Mouse (Mus musculus) CD8-positive naive resting alpha-beta T cell, adult 2 months (primary cell): ENCODE data around the gene Plxnd1.

Experiments
- DNase-seq, 2 experiments: peaks; one replicate each; pipeline ENCODE4 v3.0.0; 2022; ENCODE audit warnings: low read depth in 2 of 2, low spot score in 2 of 2

The Plxnd1 gene

DNA sequence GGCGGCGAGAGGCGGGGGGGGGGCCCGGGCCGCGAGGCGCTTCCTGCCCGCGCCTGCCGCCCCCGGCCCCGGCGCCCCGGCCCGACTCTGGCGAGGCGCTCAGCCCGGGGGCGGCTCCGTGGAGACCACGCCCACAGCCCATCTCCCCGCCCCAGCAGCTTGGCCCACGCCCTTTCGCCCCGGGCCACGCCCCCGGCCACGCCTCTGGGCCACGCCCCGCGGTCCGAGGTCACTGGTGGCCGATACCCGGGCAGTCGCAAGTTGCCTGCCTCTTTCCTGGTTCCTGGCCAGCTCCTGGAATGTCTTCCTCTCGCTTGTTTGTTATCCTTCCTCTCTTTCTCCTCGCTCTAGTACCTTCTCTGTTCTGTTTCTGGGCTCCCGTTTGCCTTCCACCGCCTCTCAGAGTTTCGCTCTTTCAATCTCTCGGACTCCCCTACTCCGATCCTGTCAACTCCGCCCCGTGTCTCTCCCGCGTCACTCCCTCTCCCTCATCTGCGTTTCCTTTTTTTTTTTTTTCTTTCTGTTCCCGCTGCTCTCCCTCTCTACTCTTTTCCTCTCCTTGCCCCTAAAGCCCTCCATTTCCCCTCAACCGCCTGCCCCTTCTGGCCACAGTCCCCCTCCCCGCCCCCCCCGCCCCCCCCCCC is at the start of gene Plxnd1:
TSS of gene Plxnd1 (minus strand) at position 129 of the 644 bp plus-strand sequence.
- peak; percentile 75 to 76 for DNase-seq

DNA sequence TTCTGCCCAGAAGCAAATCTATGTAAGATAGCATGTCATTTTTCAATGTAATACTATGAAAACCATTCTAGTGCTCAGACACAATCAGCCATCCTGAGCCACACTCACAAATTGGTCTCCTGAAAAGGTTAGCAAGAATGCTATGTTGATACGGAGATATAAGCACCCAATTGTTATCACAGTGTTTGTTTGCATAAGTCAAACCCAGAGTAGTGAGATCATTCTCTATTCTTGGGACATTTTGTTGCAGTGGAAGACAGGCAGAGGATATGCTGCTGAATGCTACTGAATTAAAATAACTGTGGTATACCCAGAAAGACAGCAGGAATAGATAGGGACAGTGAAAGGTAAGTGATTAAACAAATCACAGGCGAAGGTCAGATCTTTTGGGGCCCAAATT is 49.2 kb upstream of the Plxnd1 start:
- DNase-seq = no peak

DNA sequence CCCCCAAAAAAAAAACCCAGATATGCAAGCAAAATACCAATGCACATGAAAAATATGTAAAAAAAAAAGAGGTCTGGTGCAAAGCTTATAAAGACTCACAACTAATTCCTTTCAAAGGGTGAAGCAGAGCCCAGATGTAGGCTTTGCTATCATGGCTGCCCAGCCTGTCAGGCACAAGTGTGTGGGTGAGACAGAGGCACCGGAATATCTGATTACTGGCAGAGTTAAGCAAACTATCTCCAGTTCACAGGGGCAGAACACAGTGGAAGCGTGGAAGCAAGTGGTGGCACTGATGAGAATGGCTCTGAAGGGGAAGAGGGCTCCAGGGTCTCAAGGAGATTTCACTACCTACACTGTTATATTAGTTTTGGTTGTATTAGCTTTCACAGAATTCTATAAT is 43.4 kb upstream of the Plxnd1 start:
- no peak for DNase-seq

DNA sequence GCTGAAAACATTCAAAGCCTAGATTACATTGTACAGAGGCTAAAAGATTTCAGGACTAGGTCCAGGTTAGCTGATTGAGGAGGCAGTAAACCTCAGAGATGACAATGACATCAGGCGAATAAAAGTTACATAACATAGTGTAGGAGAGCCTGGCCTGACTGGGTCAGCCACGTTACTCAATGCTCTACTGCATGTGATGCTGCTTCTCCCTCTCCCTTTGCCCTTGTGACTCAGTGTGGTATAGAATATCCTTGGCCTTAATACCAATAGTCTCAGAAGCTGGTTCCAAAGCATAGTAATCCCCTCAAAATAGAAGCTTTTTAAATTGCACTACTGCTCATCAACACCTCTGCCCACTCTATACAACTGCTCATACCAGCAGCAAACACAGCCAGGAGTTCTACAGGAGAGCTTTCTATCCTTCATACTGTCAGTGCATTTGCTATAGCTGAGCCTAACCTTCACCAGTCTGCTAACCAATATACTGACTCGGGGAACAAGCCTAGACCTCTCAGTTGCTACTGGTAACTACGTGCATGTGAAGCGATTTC is 42.6 kb upstream of the Plxnd1 start:
- no peak for DNase-seq

DNA sequence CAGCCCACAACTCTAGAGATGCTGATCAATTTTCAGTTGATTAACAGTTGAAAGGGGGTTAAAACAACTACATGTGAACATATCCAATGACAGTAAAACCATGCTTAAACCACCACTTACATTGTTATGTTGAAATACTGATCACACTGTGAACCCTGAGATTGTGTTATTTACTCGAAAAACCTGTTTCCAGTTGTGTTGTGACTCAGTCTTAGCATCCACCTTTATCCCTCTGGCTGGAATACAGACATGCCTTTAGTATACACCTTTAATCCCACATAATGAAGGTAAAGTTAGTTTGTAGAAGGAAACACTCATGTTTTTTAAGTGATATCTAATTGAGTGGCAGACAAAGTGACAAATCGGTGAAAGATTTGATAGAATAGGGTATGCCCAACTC is 41.8 kb upstream of the Plxnd1 start:
- no peak for DNase-seq

DNA sequence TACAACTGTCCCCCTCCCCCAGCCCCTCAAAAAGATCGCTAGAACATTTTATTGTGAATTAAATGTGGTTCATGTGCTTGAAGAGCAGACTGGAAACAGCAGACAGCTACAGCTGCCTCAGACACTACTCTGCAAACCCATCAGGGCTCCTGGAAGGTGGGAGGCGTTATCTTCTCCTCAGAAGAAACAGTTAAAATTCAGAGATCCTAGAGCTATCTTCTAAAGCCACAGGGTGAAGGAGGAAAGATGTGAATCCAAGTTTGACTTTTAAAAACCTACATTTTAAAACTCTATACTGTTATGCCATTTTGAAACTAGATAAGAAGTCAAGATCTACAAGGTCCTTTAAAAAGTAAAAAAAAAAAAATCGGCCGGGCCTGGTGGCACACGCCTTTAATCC is 36.2 kb upstream of the Plxnd1 start:
- no peak for DNase-seq

DNA sequence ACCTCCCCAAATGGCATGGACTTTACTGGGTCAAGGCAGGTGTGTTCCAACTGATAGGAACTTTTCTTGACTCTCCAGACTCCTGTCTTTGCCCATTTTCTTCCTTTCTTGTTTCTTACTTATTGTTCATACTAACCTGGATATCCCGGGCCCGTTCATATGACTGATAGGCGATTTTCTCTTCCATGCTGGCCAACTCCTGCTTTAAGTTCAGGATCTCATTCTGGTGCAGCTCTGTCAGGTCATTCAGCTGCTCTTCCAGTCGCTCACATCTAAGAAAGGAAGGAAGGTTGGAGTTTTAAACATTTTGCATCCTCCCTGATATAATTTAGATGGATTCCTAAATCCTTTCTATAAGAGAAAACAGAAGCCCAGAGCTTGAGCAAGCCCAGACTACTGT is 29.9 kb upstream of the Plxnd1 start:
- no peak for DNase-seq

DNA sequence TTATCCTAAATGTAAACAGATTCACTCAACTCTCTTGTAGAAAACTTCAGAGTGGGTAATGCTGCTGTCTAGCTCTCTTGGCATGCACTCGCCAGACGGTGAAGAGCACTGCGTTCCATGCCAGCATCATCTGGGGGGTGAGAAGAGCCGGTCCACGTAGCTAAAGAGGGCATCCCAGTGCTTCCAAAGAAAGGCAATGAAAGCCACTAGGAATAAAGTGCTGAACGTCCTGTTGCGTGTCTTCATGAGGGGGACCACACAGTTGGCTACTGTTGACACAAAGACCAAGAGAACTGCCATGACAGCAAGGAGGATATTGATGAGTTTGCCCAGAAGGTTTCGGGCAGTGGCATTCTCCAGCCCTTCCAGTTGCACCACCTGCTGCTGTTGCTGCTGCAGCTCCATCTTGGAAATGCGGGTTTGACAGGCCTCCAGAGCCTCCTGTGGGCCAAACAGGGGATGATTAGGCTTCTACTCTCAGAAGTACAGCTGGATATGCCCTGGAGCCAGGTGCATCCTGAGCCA is 27.2 kb upstream of the Plxnd1 start:
- no peak for DNase-seq

DNA sequence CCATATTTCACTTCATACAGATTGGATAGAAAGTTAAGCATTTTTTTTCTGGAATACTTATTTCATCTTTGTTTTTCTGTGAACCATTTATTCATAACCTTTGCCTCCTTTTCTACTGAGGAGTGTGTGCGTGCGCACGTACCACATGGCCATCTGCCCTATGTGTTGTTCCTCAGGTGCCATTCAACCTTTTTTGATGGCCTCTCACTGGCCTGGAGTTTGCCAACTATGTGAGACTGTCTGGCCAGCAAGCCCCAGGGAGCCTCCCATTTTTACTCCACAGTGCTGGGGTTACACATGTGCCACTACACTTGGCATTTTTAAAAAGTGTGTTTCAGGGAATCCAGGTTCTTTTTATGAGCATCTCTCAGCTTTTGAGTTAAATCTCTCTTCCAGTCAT is 21.1 kb upstream of the Plxnd1 start:
- no peak for DNase-seq

DNA sequence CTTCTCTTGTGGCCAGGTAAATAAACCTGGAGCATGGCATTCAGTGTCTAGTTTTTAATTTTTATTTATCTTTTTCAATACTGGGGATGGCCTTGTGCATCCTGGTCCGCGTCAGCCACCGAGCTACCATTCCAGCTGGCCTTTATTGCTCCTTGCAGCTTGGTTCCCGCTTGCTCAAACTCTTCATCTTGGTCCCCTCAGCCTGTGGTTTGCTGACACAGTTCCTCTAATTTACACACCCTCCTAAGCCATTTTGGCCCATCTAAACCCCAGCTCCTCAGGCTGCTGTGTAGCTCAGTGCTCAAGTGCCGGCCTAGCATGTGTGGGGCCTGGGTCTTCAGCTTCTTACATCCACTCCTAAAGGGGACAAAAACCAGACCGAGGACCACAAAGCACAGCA is 19.3 kb upstream of the Plxnd1 start:
- DNase-seq = no peak

DNA sequence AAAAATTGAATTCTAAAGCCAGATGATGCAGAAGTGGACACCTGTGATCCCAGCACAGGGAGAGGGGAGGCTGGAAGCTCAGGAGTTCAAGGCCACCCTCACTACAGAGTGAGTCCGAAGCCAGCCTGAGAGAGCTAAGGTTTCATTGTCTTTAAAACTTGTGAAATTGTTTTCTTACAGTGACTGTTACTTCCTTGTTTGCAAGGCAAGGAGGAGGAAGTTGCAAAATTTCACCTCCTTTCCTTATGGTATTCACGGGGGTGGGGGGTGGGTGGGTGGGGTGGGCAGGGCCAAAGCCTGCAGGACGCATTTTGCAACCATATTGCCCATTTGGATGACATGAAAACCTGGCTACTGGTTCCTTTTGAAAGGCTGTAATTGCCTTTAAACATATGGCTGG is 18.9 kb upstream of the Plxnd1 start:
- no peak for DNase-seq

DNA sequence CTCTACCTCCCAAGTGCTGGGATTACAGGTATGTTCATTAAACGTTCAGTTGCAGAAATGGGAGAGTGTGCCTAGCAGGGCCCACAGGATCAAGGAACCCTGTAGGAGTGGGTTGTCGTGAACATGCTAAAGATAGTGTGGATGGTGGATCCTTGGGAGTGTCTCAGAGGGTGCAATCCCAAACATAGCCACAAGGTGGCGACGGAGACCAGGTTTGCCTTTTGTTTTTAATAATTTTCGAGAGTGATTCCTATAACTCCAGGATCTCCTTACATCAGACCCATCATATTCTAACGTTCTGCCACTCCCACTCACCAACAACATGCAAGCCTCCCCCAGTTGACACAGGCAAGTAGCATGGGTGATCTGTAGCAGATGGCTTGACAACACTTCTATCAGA is 15.7 kb upstream of the Plxnd1 start:
- peak; percentile 65 to 73 for DNase-seq

DNA sequence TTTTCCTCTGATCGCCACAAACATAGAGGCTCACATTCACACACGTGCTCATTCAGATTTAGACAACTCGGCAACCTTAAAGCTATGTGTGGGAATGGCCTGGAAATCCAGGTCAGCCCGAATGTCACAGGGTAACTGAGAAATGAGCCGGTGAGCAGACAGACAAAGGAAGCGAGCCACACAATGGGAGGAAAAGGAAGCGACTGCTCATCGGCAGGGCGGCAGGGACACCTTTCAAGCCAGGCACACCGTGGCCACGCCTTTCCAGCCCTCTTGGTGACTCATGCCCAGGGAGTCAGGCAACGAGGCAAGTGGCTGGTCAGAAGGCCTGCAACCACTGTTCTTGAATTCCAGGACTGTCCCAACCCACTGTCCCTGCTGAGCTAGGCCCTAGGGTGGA is 14.6 kb upstream of the Plxnd1 start:
- DNase-seq = no peak

DNA sequence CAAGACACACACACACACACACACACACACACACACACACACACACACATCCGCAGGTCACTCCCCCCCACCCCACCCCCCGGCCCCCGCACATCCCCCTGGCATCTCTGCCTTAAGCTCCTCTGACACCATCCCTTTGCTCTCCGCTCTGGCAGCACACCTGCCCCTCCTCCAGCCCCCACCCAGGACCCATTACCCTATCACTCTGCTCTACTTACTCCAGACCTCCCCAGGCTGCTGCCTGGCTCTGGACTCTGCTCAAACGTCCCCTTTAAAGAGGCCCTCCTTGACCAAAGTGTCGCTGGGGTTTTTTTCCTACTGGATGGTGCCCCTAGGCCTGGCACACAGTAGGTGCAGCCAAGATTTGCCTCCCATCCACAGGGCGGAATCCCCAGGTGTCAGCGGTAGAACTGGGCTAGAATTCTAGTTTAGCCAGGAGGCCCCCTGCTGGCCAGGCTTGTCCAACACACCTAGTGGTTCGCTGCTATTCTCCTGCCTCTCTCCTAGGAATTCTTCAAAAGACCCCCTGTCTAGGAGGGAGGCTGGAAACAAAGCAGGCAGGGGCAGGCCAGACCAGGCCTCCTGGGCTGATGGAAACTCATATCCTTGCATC is 12.9 kb upstream of the Plxnd1 start:
- DNase-seq = peak; percentile 27 to 50

DNA sequence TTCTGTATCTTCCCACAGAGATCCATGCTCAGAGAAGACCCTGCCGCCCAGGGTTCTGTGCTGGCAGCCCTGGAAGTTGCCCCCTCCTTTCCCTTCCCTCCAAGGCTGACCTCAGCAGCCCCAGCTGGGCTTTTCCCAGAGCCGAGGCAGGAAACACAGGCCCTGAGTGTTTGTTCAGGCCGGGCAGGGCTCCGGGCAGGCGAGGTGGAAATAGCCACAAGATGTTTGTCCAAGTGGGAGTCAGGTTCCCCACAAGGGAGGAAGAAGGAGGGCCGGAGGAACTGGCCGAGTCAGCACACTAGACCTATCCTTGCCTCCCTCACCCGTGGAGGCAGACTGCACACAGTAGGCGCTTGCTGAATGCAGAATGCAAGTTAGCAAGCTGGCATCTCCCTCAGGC is 11.9 kb upstream of the Plxnd1 start:
- no peak for DNase-seq

DNA sequence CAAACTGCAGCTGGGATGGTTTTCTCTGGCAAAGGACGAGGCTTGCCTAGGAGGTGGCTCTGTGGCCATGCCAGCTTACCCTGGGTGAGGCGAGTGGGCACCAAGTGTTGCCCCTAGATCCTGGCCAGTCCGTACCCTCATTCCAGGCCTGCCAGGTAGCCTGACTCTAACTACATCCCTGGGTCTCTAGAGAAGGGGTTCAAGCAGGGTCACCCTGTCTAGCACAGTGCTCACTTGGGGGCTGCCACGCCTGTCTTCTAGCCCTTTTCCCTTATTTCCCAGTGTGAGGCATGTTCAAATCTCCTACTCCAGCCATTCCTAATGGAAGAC is 11.1 kb upstream of the Plxnd1 start:
- no peak for DNase-seq

DNA sequence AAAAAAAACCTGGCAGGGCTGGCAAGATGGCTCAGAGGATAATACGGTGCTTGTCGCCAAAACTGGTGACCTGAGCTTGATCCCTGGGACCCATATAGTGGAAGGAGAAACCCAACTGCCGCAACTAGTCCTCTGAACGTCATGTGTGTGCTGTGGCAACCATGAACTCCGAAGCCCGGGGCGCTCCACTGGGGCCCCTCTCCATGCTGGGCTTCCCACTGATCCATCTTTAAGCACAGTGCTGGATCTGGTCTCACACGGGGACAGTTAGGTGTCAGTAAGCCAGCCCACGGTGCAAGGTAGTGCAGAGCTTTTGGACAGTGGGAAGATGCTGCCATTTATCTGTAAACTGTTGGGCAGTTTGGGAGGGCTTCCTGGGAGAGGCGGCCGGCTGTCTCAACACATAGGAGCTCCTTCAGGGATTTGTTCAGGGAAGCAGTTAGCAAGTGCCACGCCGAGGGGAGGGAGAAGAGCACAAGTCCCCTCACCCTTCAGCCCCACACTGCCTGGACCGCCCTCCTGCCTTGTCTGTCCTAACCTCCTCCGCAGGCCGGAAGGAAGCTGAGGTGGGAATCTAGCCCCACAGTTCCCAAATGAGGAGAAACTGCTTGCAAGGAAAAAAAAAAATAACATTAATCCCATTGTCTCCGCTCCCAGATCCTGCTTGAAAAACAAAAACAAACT is 10.6 kb upstream of the Plxnd1 start:
- no peak for DNase-seq

DNA sequence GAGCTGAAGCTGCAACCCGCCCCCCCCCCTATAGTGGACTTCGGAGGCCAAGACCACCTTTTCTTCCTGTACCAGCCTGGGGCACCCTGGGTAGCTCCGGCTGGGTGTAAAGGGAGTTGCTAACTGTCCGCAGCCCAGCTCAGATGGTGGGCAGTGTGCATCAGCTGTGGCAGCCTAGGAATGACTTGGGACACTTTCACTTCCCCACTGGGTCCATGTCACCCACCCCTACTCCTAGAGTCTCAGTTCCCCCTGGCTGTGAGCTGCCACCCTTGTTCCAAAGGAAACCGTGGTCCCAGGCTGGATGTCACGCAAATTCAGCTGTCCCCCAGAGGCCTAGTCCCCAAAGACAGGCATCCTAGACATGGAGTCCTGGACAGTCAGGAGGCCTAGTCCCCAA is 9.9 kb upstream of the Plxnd1 start:
- no peak for DNase-seq

DNA sequence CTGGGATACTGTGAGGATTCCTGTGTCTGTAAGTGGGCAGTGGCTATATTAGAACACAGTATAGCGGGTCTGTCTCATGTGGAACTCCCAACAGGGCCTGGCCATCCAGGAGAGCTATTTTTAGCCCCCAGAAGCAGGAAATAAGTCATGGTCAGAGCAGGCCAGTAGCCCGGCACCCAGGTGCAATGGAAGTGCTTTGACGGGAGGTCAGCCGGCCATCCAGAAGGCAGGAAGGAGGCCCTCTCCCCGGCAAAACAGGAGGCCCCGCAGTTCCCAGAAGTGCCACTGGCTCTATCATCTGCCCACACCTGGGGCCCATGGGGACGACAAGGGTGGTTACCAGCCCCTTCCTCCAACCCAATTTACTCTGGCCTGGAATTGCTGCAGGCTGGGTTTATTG is 9.3 kb upstream of the Plxnd1 start:
- no peak for DNase-seq

DNA sequence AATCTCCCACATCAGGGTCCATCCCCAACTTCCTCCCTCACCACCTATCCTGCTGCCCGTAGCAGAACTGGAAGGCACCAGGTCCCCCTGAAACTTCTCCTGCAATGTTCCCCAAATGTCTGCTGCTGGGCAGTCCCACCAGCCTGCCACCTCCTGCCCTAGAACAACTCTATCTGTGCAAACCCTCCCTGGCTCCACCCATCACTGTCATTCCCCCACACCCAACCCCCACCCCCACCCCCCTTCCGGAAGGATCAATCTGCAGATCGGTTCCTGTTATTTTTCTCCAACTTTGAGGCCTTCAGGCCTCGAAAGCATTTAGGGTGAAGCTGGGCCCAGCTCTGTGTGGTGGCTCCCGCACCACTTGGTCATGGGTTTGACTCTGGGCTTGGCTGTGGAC is 8.7 kb upstream of the Plxnd1 start:
- DNase-seq = no peak

DNA sequence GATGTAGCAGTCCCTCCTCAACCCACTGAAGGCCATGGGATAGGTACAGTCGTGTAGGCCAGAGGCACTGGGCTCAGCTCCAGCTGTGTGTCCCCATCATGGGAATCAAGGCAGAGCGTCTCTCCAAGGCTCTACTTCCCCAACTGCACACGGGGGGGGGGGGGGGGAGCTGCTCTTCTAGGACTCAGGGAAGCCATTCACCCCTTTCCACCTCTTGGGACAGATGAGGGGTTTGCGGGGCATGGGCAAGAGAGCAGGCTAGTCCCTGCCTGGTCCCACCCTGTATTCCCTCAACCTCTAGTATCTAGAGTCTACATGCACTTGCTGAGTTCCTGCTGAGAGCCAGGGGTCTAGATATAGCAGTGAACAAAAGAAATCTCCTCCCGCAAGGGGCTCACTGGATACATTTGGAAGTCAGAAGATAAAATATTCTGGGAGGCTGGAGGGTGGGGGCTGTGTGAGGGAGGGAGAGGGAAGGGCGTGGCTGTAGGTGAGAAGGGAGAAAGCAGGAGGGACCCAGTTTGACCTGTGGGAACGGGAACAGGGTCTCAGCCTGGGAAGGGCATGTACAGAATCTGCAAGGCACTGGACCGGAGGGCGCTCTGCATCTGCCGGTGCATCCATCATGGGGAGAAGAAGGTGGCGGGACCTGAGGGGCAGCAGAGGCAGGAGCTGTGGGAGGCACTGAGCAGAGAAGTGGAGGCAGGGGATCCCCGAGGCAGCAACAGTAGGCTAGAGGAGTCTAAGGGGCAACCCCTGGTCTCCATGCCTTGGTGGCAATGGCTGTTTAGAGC is 7.7 kb upstream of the Plxnd1 start:
- DNase-seq = no peak

DNA sequence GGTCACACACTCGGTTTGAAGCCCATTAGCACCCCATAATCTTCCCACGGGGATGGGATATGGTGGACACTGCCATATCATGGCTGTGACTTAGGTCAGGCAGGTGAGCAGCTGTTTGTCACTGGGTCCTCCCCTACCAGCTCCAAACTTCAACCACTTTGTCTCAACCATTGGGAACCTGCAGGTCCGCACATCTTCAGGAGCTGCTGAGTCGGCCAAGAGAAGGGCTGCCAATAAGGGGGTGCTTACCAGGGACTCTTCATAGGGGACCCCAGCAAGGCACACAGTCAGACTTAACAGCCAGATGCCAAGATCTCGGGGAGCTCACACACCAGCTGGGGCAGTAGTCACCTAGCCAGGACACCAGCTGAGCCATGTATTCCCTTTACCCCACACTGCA is 6.0 kb upstream of the Plxnd1 start:
- DNase-seq = no peak
